Mouse (Mus musculus) spleen, adult 2 months (tissue): Measurements from ENCODE around the gene Aldh16a1. TPM values are rescaled to one million over a fixed set of nuclear protein-coding genes. Genes with fewer than 3 reads are reported as not detected.

Source experiments
- DNase-seq, 2 experiments: peaks; one replicate each; pipeline versions ENCODE4 v3.0.0 to v3.0.0-alpha.2; 2012 to 2021; ENCODE audit warnings: low spot score in 2 of 2, low read depth in 1 of 2
- H3K27ac ChIP-seq: fragments of 200-500 bp; 2 replicates; pipeline ENCODE4 v1.5.1; 2012; ENCODE audit warnings: low read length, inconsistent platforms; ENCODE audit not compliant: insufficient read depth
- H3K27me3 ChIP-seq: fragments of 200-500 bp; 2 replicates; pipeline ENCODE4 v1.6.1; 2012; ENCODE audit warnings: mild to moderate bottlenecking, moderate library complexity, low read length, inconsistent platforms; ENCODE audit not compliant: control insufficient read depth, insufficient read depth
- H3K36me3 ChIP-seq: fragments of 200-500 bp; 2 replicates; pipeline ENCODE4 v1.6.1; 2012; ENCODE audit warnings: mild to moderate bottlenecking, low read length, inconsistent platforms; ENCODE audit not compliant: control insufficient read depth, insufficient read depth
- H3K4me1 ChIP-seq: fragments of 200-500 bp; 2 replicates; pipeline ENCODE4 v1.6.1; 2011; ENCODE audit warnings: inconsistent platforms; ENCODE audit not compliant: control insufficient read depth, insufficient read depth, insufficient read length
- H3K4me3 ChIP-seq: fragments of 200-500 bp; 2 replicates; pipeline ENCODE4 v1.5.1; 2011; ENCODE audit warnings: mild to moderate bottlenecking, inconsistent platforms; ENCODE audit not compliant: insufficient read depth, insufficient read length; ENCODE audit errors: extremely low read depth
- CTCF ChIP-seq: fragments of 200-500 bp; IDR thresholded peaks from 2 replicates; pipeline ENCODE4 v1.5.1; 2011; ENCODE audit warnings: mild to moderate bottlenecking, inconsistent platforms; ENCODE audit not compliant: insufficient read depth, insufficient read length, insufficient replicate concordance; ENCODE audit errors: extremely low read depth
- POLR2A ChIP-seq: fragments of 200-500 bp; IDR thresholded peaks from 2 replicates; pipeline ENCODE4 v1.6.1; 2011; ENCODE audit warnings: low read depth, low read length, inconsistent platforms
- WGBS: fragments of 180-500 bp; shearing (Covaris S2); methylation state at CpG from one replicate; pipeline ENCODE4 v1.1.7; 2018; 5-methylcytosine and 5-hydroxymethylcytosine counted together
- polyA plus RNA-seq: library from polyadenylated mRNA; depleted of rRNA; stranded (reverse); fragments of >200 nt; gene quantifications from 2 replicates; pipeline ENCODE4 v1.2.3, GENCODE M21; 2012; rRNA removed

The Aldh16a1 gene
- polyA plus RNA-seq, 1 experiment = 93.0 TPM

DNA sequence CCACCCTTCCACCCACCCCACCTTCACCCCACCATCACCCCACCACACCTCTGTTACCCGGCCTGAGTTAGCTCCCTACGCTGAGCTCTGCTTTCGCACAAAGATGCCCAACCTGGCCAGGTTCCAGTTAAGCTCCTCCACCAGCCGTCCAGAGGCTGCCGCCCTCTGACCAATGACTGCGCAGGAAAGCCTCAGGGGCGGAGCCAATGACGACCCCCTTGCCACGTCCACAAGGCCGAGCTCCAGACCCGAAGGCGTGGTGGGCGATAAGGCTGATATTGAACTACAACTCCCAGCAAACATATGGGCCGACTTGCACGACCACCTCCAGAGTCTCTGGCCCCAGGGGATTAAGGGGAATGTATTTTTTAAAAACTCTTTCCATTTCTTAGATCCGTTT lies 62.3 kb downstream of the Aldh16a1 start, which contains the start of gene Rcn3:
Rcn3 (minus strand) TSS at position 174 of the 400 bp plus-strand sequence.
- H3K4me3 ChIP-seq = peak within 1 kb of the TSS; percentile 38; the same call in 1 of the 2 replicates
- TF ChIP-seq CTCF (no peak), POLR2A (no peak)
- peak within 1 kb of the TSS; percentile 23 for H3K27ac ChIP-seq
- no peaks in the 10 kb centered on the region for H3K27me3 ChIP-seq
- H3K4me1 ChIP-seq = peaks cover 2% of the 10 kb centered on the region
- 2% methylated on average over 16 of the region's 16 CpGs for WGBS
- no peak for DNase-seq
- no peaks in the 10 kb centered on the region; the same call in 1 of the 2 replicates for H3K36me3 ChIP-seq

DNA sequence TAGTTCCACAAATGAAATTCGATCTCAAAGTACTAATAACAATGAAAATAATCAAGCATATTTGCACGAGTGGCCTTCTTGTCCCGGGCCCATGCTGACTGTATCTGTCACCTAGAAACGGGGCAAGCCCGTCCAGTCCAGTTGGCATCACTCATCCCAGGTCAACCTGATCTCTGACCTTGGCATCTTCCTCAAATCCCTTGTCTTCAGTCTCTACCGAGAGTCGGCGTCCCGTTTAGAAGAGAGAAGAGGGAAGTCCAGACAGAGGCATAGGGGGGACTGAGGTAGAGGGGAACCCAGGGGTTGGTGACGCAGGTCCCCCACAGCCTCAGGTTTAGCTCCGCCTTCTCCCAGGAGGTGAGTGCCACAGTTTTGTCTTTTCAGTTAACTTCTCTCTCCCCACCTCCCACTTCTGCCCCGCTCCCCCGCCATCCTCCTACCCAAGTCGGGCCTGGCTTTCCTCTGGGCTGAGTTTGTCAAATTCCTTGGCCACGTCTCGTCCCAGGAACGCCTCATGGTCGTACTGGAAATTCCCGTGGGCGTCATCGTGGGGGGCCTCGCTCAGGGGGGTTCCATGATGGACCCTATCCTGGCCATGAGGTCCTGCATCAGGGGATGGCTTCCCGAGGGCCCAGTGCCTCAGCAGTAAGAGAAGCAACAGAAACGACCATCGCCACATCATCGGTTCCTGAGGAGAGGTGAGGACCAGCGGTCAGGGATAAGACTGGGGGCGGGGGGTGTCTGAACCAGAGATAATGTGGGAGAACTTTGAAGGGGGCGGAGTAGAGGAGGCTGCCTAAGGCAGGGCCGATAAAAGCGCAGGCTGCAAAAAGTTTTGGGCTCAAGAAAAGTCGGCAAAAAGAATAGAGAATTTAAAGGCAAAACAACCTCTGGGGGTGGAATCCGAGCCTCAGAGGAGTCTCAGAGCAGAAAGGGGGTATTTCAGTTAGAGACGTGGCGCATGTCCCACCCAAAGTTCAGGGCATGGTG lies 63.1 kb downstream of the Aldh16a1 start:
- Histone ChIP-seq H3K27me3 (no peaks in the 10 kb centered on the region), H3K27ac (peak overlapping the region; percentile 23), H3K4me3 (peak overlapping the region; percentile 38; the same call in 1 of the 2 replicates), H3K4me1 (peaks cover 2% of the 10 kb centered on the region), H3K36me3 (no peaks in the 10 kb centered on the region; the same call in 1 of the 2 replicates)
- WGBS = 12% methylated on average over 35 of the region's 35 CpGs
- no peak for DNase-seq
- TF ChIP-seq POLR2A (no peak), CTCF (no peak)

Other genes with a start within 250 kb of the Aldh16a1 start
- 69.9 and 91.7 TPM in 2 replicates for gene Ap2a1, start 225.1 kb downstream of the Aldh16a1 start, polyA plus RNA-seq
- gene Tsks, start 211.4 kb downstream of the Aldh16a1 start, polyA plus RNA-seq = not detected in 2 replicates
- gene Cpt1c, start 179.7 kb downstream of the Aldh16a1 start, polyA plus RNA-seq = 4.8 and 6.1 TPM in 2 replicates
- gene Prmt1, start 168.0 kb downstream of the Aldh16a1 start, polyA plus RNA-seq = 109 and 112 TPM in 2 replicates
- 134 and 147 TPM in 2 replicates for gene Irf3, start 156.9 kb downstream of the Aldh16a1 start, polyA plus RNA-seq
- gene Bcl2l12, start 155.9 kb downstream of the Aldh16a1 start, polyA plus RNA-seq = 33.2 and 38.5 TPM in 2 replicates
- 59.0 and 65.4 TPM in 2 replicates for gene Scaf1, start 138.2 kb downstream of the Aldh16a1 start, polyA plus RNA-seq
- 55.1 and 65.1 TPM in 2 replicates for gene Rras, start 136.6 kb downstream of the Aldh16a1 start, polyA plus RNA-seq
- gene Prr12, start 101.7 kb downstream of the Aldh16a1 start, polyA plus RNA-seq = 16.1 TPM in 2 replicates
- 67.9 and 95.7 TPM in 2 replicates for gene Nosip, start 92.2 kb downstream of the Aldh16a1 start, polyA plus RNA-seq
- gene Prrg2, start 91.9 kb downstream of the Aldh16a1 start, polyA plus RNA-seq = 19.9 and 27.6 TPM in 2 replicates
- 96.5 and 100 TPM in 2 replicates for gene Rcn3, start 62.4 kb downstream of the Aldh16a1 start, polyA plus RNA-seq
- 64.4 and 75.4 TPM in 2 replicates for gene Fcgrt, start 50.7 kb downstream of the Aldh16a1 start, polyA plus RNA-seq
- 273 and 325 TPM in 2 replicates for gene Rps11, start 30.1 kb downstream of the Aldh16a1 start, polyA plus RNA-seq
- gene Rpl13a, start 25.8 kb downstream of the Aldh16a1 start, polyA plus RNA-seq = 1,860 and 2,797 TPM in 2 replicates
- gene Gm45713, start 18.4 kb downstream of the Aldh16a1 start, polyA plus RNA-seq = 0.28 and 0.70 TPM in 2 replicates
- 183 and 197 TPM in 2 replicates for gene Flt3l, start 18.2 kb downstream of the Aldh16a1 start, polyA plus RNA-seq
- 45.2 and 48.7 TPM in 2 replicates for gene Pih1d1, start 281 bp downstream of the Aldh16a1 start, polyA plus RNA-seq
- 0.05 and 0.06 TPM in 2 replicates for gene Slc17a7, start 9.4 kb upstream of the Aldh16a1 start, polyA plus RNA-seq
- not detected in 2 replicates for gene Gfy, start 25.0 kb upstream of the Aldh16a1 start, polyA plus RNA-seq
- gene Pth2, start 26.4 kb upstream of the Aldh16a1 start, polyA plus RNA-seq = not detected in 2 replicates
- gene Ccdc155, start 50.3 kb upstream of the Aldh16a1 start, polyA plus RNA-seq = 0.16 and 0.20 TPM in 2 replicates
- 2.1 and 2.8 TPM in 2 replicates for gene Dkkl1, start 57.6 kb upstream of the Aldh16a1 start, polyA plus RNA-seq
- 10.6 and 12.1 TPM in 2 replicates for gene Tead2, start 61.2 kb upstream of the Aldh16a1 start, polyA plus RNA-seq
- 1,116 and 1,582 TPM in 2 replicates for gene Cd37, start 84.5 kb upstream of the Aldh16a1 start, polyA plus RNA-seq
- gene Slc6a16, start 86.5 kb upstream of the Aldh16a1 start, polyA plus RNA-seq = not detected in 2 replicates
- 0.27 and 0.43 TPM in 2 replicates for gene Slc6a21, start 122.9 kb upstream of the Aldh16a1 start, polyA plus RNA-seq
- gene Trpm4, start 179.2 kb upstream of the Aldh16a1 start, polyA plus RNA-seq = 7.9 and 10.0 TPM in 2 replicates
- gene Hrc, start 180.7 kb upstream of the Aldh16a1 start, polyA plus RNA-seq = 0.04 and 0.09 TPM in 2 replicates
- 0.22 and 0.27 TPM in 2 replicates for gene Ppfia3, start 212.4 kb upstream of the Aldh16a1 start, polyA plus RNA-seq
- gene Lin7b, start 216.0 kb upstream of the Aldh16a1 start, polyA plus RNA-seq = 0.90 and 2.1 TPM in 2 replicates
- 273 and 277 TPM in 2 replicates for gene Snrnp70, start 241.2 kb upstream of the Aldh16a1 start, polyA plus RNA-seq